Mouse (Mus musculus) lung, postnatal 0 days (tissue): Measurements from ENCODE around the gene St8sia1.

Experiments used
- CTCF ChIP-seq: IDR thresholded peaks from 2 replicates; pipeline ENCODE4 v1.5.1; 2016; ENCODE audit warnings: antibody characterized with exemption, mild to moderate bottlenecking
- EP300 ChIP-seq: IDR thresholded peaks from 2 replicates; pipeline ENCODE4 v1.6.1; 2016; ENCODE audit warnings: antibody characterized with exemption, mild to moderate bottlenecking, control low read depth

DNA sequence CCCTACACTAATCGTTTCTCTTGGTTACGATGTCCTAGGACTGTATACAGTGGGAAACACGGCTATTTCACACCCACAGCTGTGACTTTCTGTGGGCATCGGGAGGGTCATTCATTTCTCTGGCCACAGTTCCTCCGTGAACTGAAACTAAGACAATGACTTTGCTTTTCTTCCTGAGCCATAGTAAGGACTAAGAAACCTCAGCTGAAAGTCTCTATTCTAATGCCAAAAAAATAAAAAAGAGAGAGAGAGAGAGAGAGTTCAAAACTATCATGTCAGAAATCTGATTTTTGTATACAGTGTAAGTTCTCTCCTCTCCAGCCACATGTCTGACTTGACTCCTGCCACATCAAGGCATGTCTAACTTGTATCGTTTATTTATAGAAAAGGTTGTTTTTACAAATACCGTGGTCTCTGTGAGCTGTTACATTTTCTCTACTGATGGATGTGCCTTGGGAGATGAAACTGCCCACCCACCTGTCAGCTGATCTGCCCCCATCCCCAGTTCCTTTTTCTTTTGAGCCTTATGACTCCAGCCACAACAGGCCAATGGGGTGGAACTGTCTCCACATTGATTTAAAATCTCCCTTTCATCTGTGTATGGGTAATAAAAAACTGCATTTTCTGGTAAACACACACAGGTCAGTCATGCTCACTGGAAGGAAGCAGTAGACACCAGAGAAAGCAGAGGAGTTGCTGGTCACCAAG is 94.4 kb downstream of the St8sia1 start:
- TF ChIP-seq CTCF (no peak), EP300 (no peak)
